Mouse (Mus musculus): ENCODE results near the gene Zfp609. TPM values are rescaled to one million over a fixed set of nuclear protein-coding genes. Genes with fewer than 3 reads are reported as not detected.
A peak's percentile ranks its signal among the peaks of the same experiment; 100 is the strongest.

Zfp609 gene
- polyA plus RNA-seq, 1 experiment from 2014 or later: 5.0 TPM

DNA sequence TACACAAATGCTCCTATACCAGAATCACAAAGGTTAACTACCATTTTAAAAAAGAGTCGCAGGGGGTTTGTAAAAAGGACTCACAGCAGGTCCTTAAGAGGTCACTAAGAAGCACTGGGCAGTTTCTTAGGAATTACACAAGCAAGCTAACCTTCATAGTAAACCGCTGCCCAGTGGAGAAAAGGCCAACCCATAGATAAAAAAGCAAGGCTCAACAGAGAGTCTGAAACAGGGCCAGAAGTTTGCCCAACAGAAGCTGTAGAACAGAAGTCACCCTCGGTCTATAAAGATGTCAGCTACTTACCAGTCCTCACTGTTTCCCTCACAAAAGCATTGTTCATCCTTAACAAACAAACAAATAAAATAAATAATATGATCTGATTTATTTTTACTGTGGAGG lies 100.9 kb downstream of the Zfp609 start:
- Histone ChIP-seq H3K9me3 (ENCODE audit: control insufficient read depth, low read length) (no peaks in the 10 kb centered on the region), H3K27ac (ENCODE audit: low read depth, low read length) (no peak overlapping the region), H3K4me2 (ENCODE audit: low read length) (no peak overlapping the region), H3K9ac (ENCODE audit: low read depth, low read length) (no peak overlapping the region), H3K36me3 (ENCODE audit: control insufficient read depth, insufficient read depth, low read length) (no peaks in the 10 kb centered on the region), H3K27me3 (replicated peaks; ENCODE audit: control insufficient read depth, insufficient read depth, low read length) (no peaks in the 10 kb centered on the region), H3K4me1 (ENCODE audit: control insufficient read depth, insufficient read depth, low read depth, low read length) (peaks cover 23% of the 10 kb centered on the region), H3K4me3 (ENCODE audit: low read length) (no peak overlapping the region)
- 82% methylated on average over 3 of the region's 3 CpGs for WGBS
- ATAC-seq: no peak

DNA sequence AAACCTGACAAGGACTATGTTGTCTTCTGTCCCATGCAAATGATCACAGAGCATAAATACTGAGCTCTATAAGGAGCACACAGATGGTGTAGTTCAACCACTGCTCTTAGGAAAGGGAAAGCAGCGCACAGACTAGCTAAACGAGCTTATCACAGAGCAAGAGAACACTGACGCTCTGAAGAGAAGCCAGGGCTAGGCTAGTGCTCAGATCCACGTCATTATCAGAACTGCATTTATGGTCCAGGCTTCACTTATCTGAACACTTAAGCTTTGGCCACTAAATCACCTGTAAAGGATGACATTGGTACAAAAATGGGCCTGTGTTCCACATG lies 102.1 kb downstream of the Zfp609 start:
- no peak overlapping the region for H3K4me3 ChIP-seq (ENCODE audit: low read length)
- WGBS: 36% methylated on average over 4 of the region's 4 CpGs
- no peaks in the 10 kb centered on the region for H3K9me3 ChIP-seq (ENCODE audit: control insufficient read depth, low read length)
- no peaks in the 10 kb centered on the region for H3K36me3 ChIP-seq (ENCODE audit: control insufficient read depth, insufficient read depth, low read length)
- H3K27me3 ChIP-seq (replicated peaks; ENCODE audit: control insufficient read depth, insufficient read depth, low read length): no peaks in the 10 kb centered on the region
- no peak overlapping the region for H3K4me2 ChIP-seq (ENCODE audit: low read length)
- peaks cover 25% of the 10 kb centered on the region for H3K4me1 ChIP-seq (ENCODE audit: control insufficient read depth, insufficient read depth, low read depth, low read length)
- peak; percentile 46; the same call in 1 of the 2 replicates for ATAC-seq
- peak overlapping the region; percentile 39; the same call in 1 of the 2 replicates for H3K9ac ChIP-seq (ENCODE audit: low read depth, low read length)
- H3K27ac ChIP-seq (ENCODE audit: low read depth, low read length): peak overlapping the region; percentile 84

DNA sequence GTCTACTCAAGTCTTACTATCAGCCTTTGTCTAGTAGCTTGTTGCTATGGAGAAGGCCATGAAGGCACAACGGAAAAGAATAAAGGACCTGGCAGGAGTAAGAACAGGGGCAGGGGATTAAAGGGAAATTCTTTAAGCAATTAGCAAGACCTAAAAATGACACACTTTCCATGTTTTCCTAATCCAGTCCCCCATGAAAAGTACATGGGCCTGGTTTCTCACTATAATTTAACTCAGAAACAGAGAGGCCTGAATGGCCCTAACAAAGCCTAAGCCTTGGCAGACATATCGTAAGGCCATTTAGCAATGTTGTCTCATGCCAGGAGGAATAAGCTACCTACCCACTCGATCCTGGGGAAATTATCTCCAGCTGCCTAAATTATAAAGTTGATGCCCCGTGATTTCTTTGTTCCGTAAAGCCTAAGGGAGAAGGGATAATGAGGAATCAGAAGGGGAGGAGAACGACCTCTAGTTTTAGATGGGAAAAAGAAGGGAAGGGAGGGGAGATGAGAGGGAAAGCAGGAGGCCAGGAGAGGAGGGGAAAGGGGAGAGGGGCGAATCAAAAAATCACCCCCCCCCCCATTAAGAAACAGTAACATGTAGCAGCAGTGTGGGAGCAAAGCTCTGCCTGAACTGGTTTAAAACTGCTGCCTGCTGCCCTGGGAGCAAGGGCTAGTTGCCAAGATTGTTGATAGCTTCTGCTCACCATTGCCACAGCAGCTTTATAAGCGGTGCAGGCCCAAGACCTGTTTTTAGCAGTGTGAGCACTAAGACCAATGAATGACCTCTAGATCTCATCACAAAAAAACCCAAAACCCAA lies 102.7 kb downstream of the Zfp609 start:
- WGBS: 14% methylated on average over 8 of the region's 8 CpGs
- H3K4me1 ChIP-seq (ENCODE audit: control insufficient read depth, insufficient read depth, low read depth, low read length): peaks cover 25% of the 10 kb centered on the region

DNA sequence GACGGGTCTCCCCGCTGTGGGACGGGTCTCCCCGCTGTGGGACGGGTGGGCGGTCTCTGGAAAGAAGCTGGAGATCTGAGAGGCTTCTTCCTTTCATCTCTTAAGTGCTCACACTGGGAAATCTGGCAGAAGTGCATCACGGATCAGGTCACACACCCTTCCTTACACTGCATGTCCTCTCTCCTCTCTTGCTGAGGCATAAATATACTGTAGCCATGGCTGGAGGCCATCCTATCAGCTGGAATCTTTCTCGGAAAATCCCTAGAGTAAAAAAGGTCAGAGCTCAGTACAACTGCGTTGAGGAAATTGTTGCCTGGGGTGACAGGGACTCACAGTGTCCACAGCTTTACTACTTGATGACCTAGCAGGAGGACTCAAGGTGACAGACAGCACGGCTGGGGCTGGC lies 106.2 kb downstream of the Zfp609 start:
- H3K27ac ChIP-seq (ENCODE audit: low read depth, low read length): no peak overlapping the region
- ATAC-seq: no peak
- 44% methylated on average over 10 of the region's 10 CpGs for WGBS

More for the DNA sequence above, 102.7 kb downstream of the Zfp609 start:
- H3K4me2 ChIP-seq (ENCODE audit: low read length): peak overlapping the region; percentile 18; the same call in 1 of the 2 replicates
- H3K9ac ChIP-seq (ENCODE audit: low read depth, low read length): peak overlapping the region; percentile 39
- no peaks in the 10 kb centered on the region for H3K27me3 ChIP-seq (replicated peaks; ENCODE audit: control insufficient read depth, insufficient read depth, low read length)
- no peaks in the 10 kb centered on the region for H3K9me3 ChIP-seq (ENCODE audit: control insufficient read depth, low read length)
- H3K36me3 ChIP-seq (ENCODE audit: control insufficient read depth, insufficient read depth, low read length): no peaks in the 10 kb centered on the region
- H3K27ac ChIP-seq (ENCODE audit: low read depth, low read length): peak overlapping the region; percentile 84
- H3K4me3 ChIP-seq (ENCODE audit: low read length): no peak overlapping the region
- ATAC-seq: peak; percentile 58; the same call in 1 of the 2 replicates

DNA sequence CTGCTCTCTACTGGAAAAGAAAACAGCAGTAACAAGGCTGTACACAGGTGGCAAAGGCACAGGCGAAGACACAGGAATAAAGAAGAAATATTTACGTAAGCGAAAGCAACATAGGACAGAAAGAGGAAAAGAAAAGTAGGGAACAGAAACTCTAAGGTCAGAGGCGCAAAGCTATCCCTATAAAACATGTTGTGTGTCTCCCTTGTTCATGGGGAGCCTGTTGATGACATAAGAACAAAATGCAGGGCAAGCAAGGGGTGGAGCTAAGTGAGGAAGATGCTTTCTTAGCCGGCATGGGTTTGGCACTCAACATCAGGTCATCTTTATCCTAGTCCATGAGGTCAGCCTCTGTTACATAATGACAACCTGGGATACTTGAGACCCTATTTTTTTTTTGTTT lies 109.2 kb downstream of the Zfp609 start:
- 92% methylated on average over 5 of the region's 5 CpGs for WGBS
- H3K4me1 ChIP-seq (ENCODE audit: control insufficient read depth, insufficient read depth, low read depth, low read length): peaks cover 6% of the 10 kb centered on the region
- H3K36me3 ChIP-seq (ENCODE audit: control insufficient read depth, insufficient read depth, low read length): no peaks in the 10 kb centered on the region
- no peak overlapping the region for H3K27ac ChIP-seq (ENCODE audit: low read depth, low read length)
- no peaks in the 10 kb centered on the region for H3K27me3 ChIP-seq (replicated peaks; ENCODE audit: control insufficient read depth, insufficient read depth, low read length)
- no peak overlapping the region for H3K4me2 ChIP-seq (ENCODE audit: low read length)
- no peak overlapping the region for H3K9ac ChIP-seq (ENCODE audit: low read depth, low read length)
- H3K9me3 ChIP-seq (ENCODE audit: control insufficient read depth, low read length): no peaks in the 10 kb centered on the region
- ATAC-seq: no peak
- H3K4me3 ChIP-seq (ENCODE audit: low read length): no peak overlapping the region

More for the DNA sequence above, 106.2 kb downstream of the Zfp609 start:
- no peak overlapping the region for H3K9ac ChIP-seq (ENCODE audit: low read depth, low read length)
- H3K4me1 ChIP-seq (ENCODE audit: control insufficient read depth, insufficient read depth, low read depth, low read length): peaks cover 25% of the 10 kb centered on the region
- no peaks in the 10 kb centered on the region for H3K27me3 ChIP-seq (replicated peaks; ENCODE audit: control insufficient read depth, insufficient read depth, low read length)
- H3K9me3 ChIP-seq (ENCODE audit: control insufficient read depth, low read length): no peaks in the 10 kb centered on the region
- no peak overlapping the region for H3K4me2 ChIP-seq (ENCODE audit: low read length)
- H3K36me3 ChIP-seq (ENCODE audit: control insufficient read depth, insufficient read depth, low read length): no peaks in the 10 kb centered on the region
- no peak overlapping the region for H3K4me3 ChIP-seq (ENCODE audit: low read length)

DNA sequence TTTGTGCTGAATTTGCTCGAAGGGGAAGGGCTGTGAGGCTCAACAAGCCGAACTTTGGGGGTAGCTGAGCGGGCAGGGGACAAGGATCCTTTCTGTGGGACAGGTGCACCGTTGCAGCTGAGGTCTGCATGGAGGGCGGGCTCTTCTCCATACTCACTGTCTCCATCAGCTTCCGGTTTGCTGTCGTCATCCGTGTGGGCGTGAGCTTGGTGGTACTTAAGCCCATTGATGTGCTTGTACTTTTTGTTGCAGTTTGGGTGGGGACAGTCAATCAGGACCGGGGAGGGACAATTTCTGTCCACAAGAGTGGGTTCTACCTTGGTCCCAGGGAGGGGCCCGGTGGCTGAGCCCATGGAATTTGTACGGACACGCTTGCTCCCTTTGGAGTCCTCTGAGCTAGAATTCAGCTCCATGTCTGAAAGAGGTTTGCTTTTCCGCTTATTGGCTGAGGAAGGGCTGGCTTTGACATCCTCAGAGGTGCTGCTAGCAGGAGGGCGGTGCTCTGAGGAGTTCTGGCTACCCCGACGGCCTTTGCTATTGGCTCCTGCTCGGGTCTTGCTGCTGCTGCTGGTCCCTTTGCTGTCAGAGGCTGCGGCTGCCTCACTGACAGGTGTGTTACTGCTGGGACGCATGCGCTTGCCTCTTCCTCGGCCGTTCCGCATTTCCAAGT lies 123.3 kb downstream of the Zfp609 start:
- Histone ChIP-seq H3K36me3 (ENCODE audit: control insufficient read depth, insufficient read depth, low read length) (peaks cover 24% of the 10 kb centered on the region), H3K27ac (ENCODE audit: low read depth, low read length) (no peak overlapping the region)

DNA sequence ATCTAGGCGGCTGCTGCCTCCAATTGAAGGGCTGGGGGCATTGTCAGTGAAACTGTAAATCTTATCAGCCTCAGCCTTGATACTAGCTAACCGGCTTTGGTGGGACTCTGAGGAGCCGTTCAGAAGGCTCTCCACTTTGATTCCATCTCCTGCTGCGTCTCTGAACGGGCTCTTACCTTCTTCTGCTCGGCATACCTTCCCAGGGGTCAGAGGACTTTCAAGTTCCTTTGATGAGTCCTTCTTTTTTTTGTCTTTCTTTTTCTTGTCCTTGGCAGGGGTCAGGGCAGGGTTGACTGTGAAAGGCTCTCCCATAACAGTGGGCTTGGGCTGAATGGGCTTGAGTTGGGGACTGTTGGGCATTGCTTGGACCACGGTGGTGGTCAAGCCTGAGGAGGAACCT lies 124.1 kb downstream of the Zfp609 start:
- Histone ChIP-seq H3K4me2 (ENCODE audit: low read length) (no peak overlapping the region), H3K9ac (ENCODE audit: low read depth, low read length) (no peak overlapping the region), H3K27ac (ENCODE audit: low read depth, low read length) (no peak overlapping the region), H3K4me3 (ENCODE audit: low read length) (no peak overlapping the region), H3K36me3 (ENCODE audit: control insufficient read depth, insufficient read depth, low read length) (peaks cover 25% of the 10 kb centered on the region), H3K9me3 (ENCODE audit: control insufficient read depth, low read length) (no peaks in the 10 kb centered on the region), H3K4me1 (ENCODE audit: control insufficient read depth, insufficient read depth, low read depth, low read length) (no peaks in the 10 kb centered on the region), H3K27me3 (replicated peaks; ENCODE audit: control insufficient read depth, insufficient read depth, low read length) (no peaks in the 10 kb centered on the region)
- WGBS: 83% methylated on average over 7 of the region's 7 CpGs
- ATAC-seq: no peak

More for the DNA sequence above, 123.3 kb downstream of the Zfp609 start:
- 92% methylated on average over 24 of the region's 24 CpGs for WGBS
- no peaks in the 10 kb centered on the region for H3K9me3 ChIP-seq (ENCODE audit: control insufficient read depth, low read length)
- H3K27me3 ChIP-seq (replicated peaks; ENCODE audit: control insufficient read depth, insufficient read depth, low read length): no peaks in the 10 kb centered on the region
- H3K9ac ChIP-seq (ENCODE audit: low read depth, low read length): no peak overlapping the region
- H3K4me1 ChIP-seq (ENCODE audit: control insufficient read depth, insufficient read depth, low read depth, low read length): no peaks in the 10 kb centered on the region
- ATAC-seq: no peak
- no peak overlapping the region for H3K4me3 ChIP-seq (ENCODE audit: low read length)
- H3K4me2 ChIP-seq (ENCODE audit: low read length): no peak overlapping the region

DNA sequence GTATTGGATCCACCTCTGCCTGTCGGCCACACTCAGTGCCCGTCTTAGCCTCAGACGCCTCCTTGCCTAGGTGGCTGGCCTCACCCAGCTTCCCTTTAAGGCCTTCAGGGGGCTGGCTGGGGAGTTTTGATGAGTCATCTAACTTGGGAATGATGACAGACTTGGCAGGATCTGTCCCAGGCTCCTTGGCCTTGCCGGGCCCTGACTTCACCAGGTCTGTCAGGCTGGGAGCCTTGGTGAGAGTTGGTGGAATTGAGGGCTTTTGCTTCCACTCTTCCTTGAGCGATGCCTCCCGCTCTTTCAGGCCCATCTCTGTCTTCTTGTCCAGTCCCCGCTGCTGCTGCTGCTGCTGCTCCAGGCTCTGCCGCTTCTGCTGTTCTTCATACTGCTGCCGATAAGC lies 125.1 kb downstream of the Zfp609 start:
- no peak overlapping the region for H3K9ac ChIP-seq (ENCODE audit: low read depth, low read length)
- ATAC-seq: no peak
- 92% methylated on average over 9 of the region's 9 CpGs for WGBS
- H3K4me2 ChIP-seq (ENCODE audit: low read length): no peak overlapping the region
- no peak overlapping the region for H3K4me3 ChIP-seq (ENCODE audit: low read length)
- H3K27me3 ChIP-seq (replicated peaks; ENCODE audit: control insufficient read depth, insufficient read depth, low read length): no peaks in the 10 kb centered on the region
- H3K27ac ChIP-seq (ENCODE audit: low read depth, low read length): no peak overlapping the region
- no peaks in the 10 kb centered on the region for H3K4me1 ChIP-seq (ENCODE audit: control insufficient read depth, insufficient read depth, low read depth, low read length)
- peaks cover 28% of the 10 kb centered on the region for H3K36me3 ChIP-seq (ENCODE audit: control insufficient read depth, insufficient read depth, low read length)
- H3K9me3 ChIP-seq (ENCODE audit: control insufficient read depth, low read length): no peaks in the 10 kb centered on the region

DNA sequence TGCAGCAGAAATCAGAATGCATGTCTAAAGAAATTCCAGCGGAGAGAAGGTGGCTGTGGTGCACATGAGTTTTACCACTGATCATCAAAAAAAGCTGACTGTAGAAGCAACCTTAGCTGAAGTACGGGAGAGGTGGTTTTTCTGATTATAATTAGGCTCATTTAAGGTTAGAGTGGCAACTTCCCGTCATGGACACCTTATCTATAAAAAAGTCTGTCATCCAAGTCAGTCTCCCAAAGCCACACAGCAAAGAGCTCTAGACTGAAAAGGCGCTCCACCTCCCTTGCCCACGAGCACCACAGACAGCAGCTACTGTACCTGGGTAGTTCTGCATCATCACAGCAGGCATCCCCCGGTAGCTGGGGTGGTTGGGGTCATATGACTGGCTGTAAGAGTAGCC lies 126.9 kb downstream of the Zfp609 start:
- no peak for ATAC-seq
- Histone ChIP-seq H3K9ac (ENCODE audit: low read depth, low read length) (no peak overlapping the region), H3K36me3 (ENCODE audit: control insufficient read depth, insufficient read depth, low read length) (peaks cover 35% of the 10 kb centered on the region), H3K4me3 (ENCODE audit: low read length) (no peak overlapping the region), H3K4me2 (ENCODE audit: low read length) (no peak overlapping the region), H3K4me1 (ENCODE audit: control insufficient read depth, insufficient read depth, low read depth, low read length) (no peaks in the 10 kb centered on the region; the same call in 1 of the 2 replicates), H3K27ac (ENCODE audit: low read depth, low read length) (no peak overlapping the region), H3K27me3 (replicated peaks; ENCODE audit: control insufficient read depth, insufficient read depth, low read length) (no peaks in the 10 kb centered on the region), H3K9me3 (ENCODE audit: control insufficient read depth, low read length) (no peaks in the 10 kb centered on the region)
- 87% methylated on average over 6 of the region's 6 CpGs for WGBS

Measured in hindbrain, embryonic 16.5 days (tissue).